Comparison of ENCODE assay signal across 8 mouse cellular contexts in genomic region chr10:79716988-79717355, GRCm38 (mm10). TPM values are rescaled to one million over a fixed set of nuclear protein-coding genes. Genes with fewer than 3 reads are reported as not detected.
A peak's percentile ranks its signal among the peaks of the same experiment; 100 is the strongest.
DNase-seq lines count a peak whose midpoint lies in the region; ATAC-seq and TF ChIP-seq lines count a peak whose summit lies in the region.
"Had no signal": no experiment of that assay in that cellular context is flagged by ENCODE, and none has a peak within 500 bp of the region (broad histone marks: within the 10 kb centered on the region; RNA-seq: fewer than 3 reads in every experiment).

No protein-coding gene starts in this region.

- no peak for ATAC-seq in lung, embryonic 14.5 days (ENCODE audit: insufficient read depth)
- ATAC-seq in embryonic facial prominence, embryonic 13.5 days (ENCODE audit: insufficient number of reproducible peaks, insufficient read depth, low FRiP score, low TSS enrichment, low read depth), result peak; percentile 22; the same call in 1 of the 2 replicates

- peak overlapping the region; percentile 55 for H3K4me3 ChIP-seq in lung, embryonic 14.5 days (ENCODE audit: low read depth, low read length)
- peak overlapping the region; percentile 61 for H3K4me3 ChIP-seq in embryonic facial prominence, embryonic 13.5 days
- peak overlapping the region; percentile 84 for H3K4me3 ChIP-seq in olfactory bulb, adult 2 months (ENCODE audit: insufficient read depth, low read depth, low read length)

- 0 out of 2 replicates have a peak, but pooled peaks cover 4% of the 10 kb centered on the region for H3K4me1 ChIP-seq in lung, embryonic 14.5 days (ENCODE audit: insufficient read depth)
- peaks cover 17% of the 10 kb centered on the region for H3K4me1 ChIP-seq in embryonic facial prominence, embryonic 13.5 days
- peaks cover 46% of the 10 kb centered on the region for H3K4me1 ChIP-seq in olfactory bulb, adult 2 months (ENCODE audit: control insufficient read depth, insufficient read depth, low read length)

- no peak overlapping the region for H3K27ac ChIP-seq in lung, embryonic 14.5 days (ENCODE audit: low read depth)
- H3K27ac ChIP-seq in embryonic facial prominence, embryonic 13.5 days, result no peak overlapping the region
- peak overlapping the region; percentile 31 for H3K27ac ChIP-seq in olfactory bulb, adult 2 months (ENCODE audit: insufficient read depth, low read depth, low read length)

- intact Hi-C loops in left cerebral cortex, postnatal 36 days (cut with DNase I), result no loop called here

- no peak for TF ChIP-seq CTCF in lung, embryonic 14.5 days (IDR thresholded peaks at IDR 0.05; ENCODE audit: low read depth)
- TF ChIP-seq CTCF in olfactory bulb, adult 2 months (IDR thresholded peaks at IDR 0.05; ENCODE audit: insufficient read depth, low read depth, low read length), result no peak

- WGBS in lung, embryonic 14.5 days, result under 1% methylated on average over 37 of the region's 44 CpGs
- under 1% methylated on average over 44 of the region's 44 CpGs for WGBS in embryonic facial prominence, embryonic 13.5 days
- under 1% methylated on average over 44 of the region's 44 CpGs for WGBS in olfactory bulb, adult 2 months

- TF ChIP-seq POLR2A in olfactory bulb, adult 2 months (IDR thresholded peaks at IDR 0.05; ENCODE audit: insufficient read depth, low read depth, low read length), result peak; percentile 17; the same call in 1 of the 2 replicates

- peaks cover 41% of the 10 kb centered on the region for H3K27me3 ChIP-seq in lung, embryonic 14.5 days (ENCODE audit: insufficient read depth, low read length)
- H3K27me3 ChIP-seq in embryonic facial prominence, embryonic 13.5 days, result peaks cover 66% of the 10 kb centered on the region

- peaks cover 3% of the 10 kb centered on the region for H3K36me3 ChIP-seq in lung, embryonic 14.5 days (ENCODE audit: insufficient read depth)
- peaks cover 2% of the 10 kb centered on the region for H3K36me3 ChIP-seq in embryonic facial prominence, embryonic 13.5 days

- H3K9ac ChIP-seq in lung, embryonic 14.5 days, result no peak overlapping the region; the same call in 1 of the 2 replicates
- peak overlapping the region; percentile 61 for H3K9ac ChIP-seq in embryonic facial prominence, embryonic 13.5 days

- H3K9me3 ChIP-seq in lung, embryonic 14.5 days (ENCODE audit: low read depth, low read length), result no peaks in the 10 kb centered on the region
- H3K9me3 ChIP-seq in embryonic facial prominence, embryonic 13.5 days, result no peaks in the 10 kb centered on the region

- DNase-seq in lung, embryonic 14.5 days, result no peak
- DNase-seq in lung, postnatal 25 days (ENCODE audit: low spot score), result no peak
- peak; percentile 78 for DNase-seq in brain, adult 2 months (ENCODE audit: low read depth, low spot score)
- peak; percentile 64 to 75 for DNase-seq in left cerebral cortex, postnatal 36 days (ENCODE audit: low spot score in 2 of 2)
- no peak for DNase-seq in urinary bladder, postnatal 14 days (ENCODE audit: low spot score)

- peak overlapping the region; percentile 96 for H3K4me2 ChIP-seq in lung, embryonic 14.5 days
- H3K4me2 ChIP-seq in embryonic facial prominence, embryonic 13.5 days, result peak overlapping the region; percentile 97

RNA-seq across cellular contexts. Expression of gene Hcn2, which starts 0.5 kb away (rescaled TPM):
- polyA plus RNA-seq in lung, embryonic 14.5 days (2014; fragmentation: Nextera tagmentation; extraction: Ambion mirVana), result 0.14 TPM in 1 of 2 replicates, not detected in the other
- polyA plus RNA-seq in embryonic facial prominence, embryonic 13.5 days (2015; fragmentation: Nextera tagmentation; extraction: Ambion mirVana), result 0.10 and 0.12 TPM in 2 replicates
- total RNA-seq in left cerebral cortex, postnatal 36 days (2021), result 100 to 1,000 TPM; 128 to 152 TPM
- polyA plus RNA-seq in olfactory bulb, adult 2 months (2012; ENCODE audit: insufficient read depth, insufficient read length, low replicate concordance, missing spikeins), result not detected in 2 replicates
- total RNA-seq: neutrophil, adult 5-6 weeks had no signal

RNA-seq across cellular contexts. Expression of gene Bsg, which starts 12.7 kb away (rescaled TPM):
- 842 and 871 TPM in 2 replicates for polyA plus RNA-seq in lung, embryonic 14.5 days (2014; fragmentation: Nextera tagmentation; extraction: Ambion mirVana)
- 703 and 715 TPM in 2 replicates for polyA plus RNA-seq in embryonic facial prominence, embryonic 13.5 days (2015; fragmentation: Nextera tagmentation; extraction: Ambion mirVana)
- 100 to 1,000 TPM; 593 to 646 TPM for total RNA-seq in left cerebral cortex, postnatal 36 days (2021)
- polyA plus RNA-seq in olfactory bulb, adult 2 months (2012; ENCODE audit: insufficient read depth, insufficient read length, low replicate concordance, missing spikeins), result not detected in 2 replicates

RNA-seq across cellular contexts. Expression of gene Gzmm, which starts 28.2 kb away (rescaled TPM):
- 0.24 and 0.84 TPM in 2 replicates for polyA plus RNA-seq in lung, embryonic 14.5 days (2014; fragmentation: Nextera tagmentation; extraction: Ambion mirVana)
- 0.81 and 0.84 TPM in 2 replicates for polyA plus RNA-seq in embryonic facial prominence, embryonic 13.5 days (2015; fragmentation: Nextera tagmentation; extraction: Ambion mirVana)
- 1 to 10 TPM; 1.8 to 2.0 TPM for total RNA-seq in left cerebral cortex, postnatal 36 days (2021)
- not detected in 2 replicates for polyA plus RNA-seq in olfactory bulb, adult 2 months (2012; ENCODE audit: insufficient read depth, insufficient read length, low replicate concordance, missing spikeins)

RNA-seq across cellular contexts. Expression of gene Polrmt, which starts 29.4 kb away (rescaled TPM):
- polyA plus RNA-seq in lung, embryonic 14.5 days (2014; fragmentation: Nextera tagmentation; extraction: Ambion mirVana), result 44.2 and 44.6 TPM in 2 replicates
- polyA plus RNA-seq in embryonic facial prominence, embryonic 13.5 days (2015; fragmentation: Nextera tagmentation; extraction: Ambion mirVana), result 42.8 and 50.9 TPM in 2 replicates
- 10 to 100 TPM; 44.9 to 49.7 TPM for total RNA-seq in left cerebral cortex, postnatal 36 days (2021)
- not detected in 2 replicates for polyA plus RNA-seq in olfactory bulb, adult 2 months (2012; ENCODE audit: insufficient read depth, insufficient read length, low replicate concordance, missing spikeins)

RNA-seq across cellular contexts. Expression of gene Cdc34, which starts 35.0 kb away (rescaled TPM):
- 88.2 and 92.9 TPM in 2 replicates for polyA plus RNA-seq in lung, embryonic 14.5 days (2014; fragmentation: Nextera tagmentation; extraction: Ambion mirVana)
- 102 and 106 TPM in 2 replicates for polyA plus RNA-seq in embryonic facial prominence, embryonic 13.5 days (2015; fragmentation: Nextera tagmentation; extraction: Ambion mirVana)
- 10 to 100 TPM; 76.2 to 90.0 TPM for total RNA-seq in left cerebral cortex, postnatal 36 days (2021)
- not detected in 2 replicates for polyA plus RNA-seq in olfactory bulb, adult 2 months (2012; ENCODE audit: insufficient read depth, insufficient read length, low replicate concordance, missing spikeins)

Comparison
In these comparisons a context has a peak if more than half of its experiments do, and no peak if none do; other contexts are left out.
1. DNase-seq: peak in brain, adult 2 months (single experiment) and left cerebral cortex, postnatal 36 days (2 of 2); none in lung, embryonic 14.5 days (single experiment), lung, postnatal 25 days (single experiment) and urinary bladder, postnatal 14 days (single experiment).
2. RNA of gene Hcn2, which starts 0.5 kb away (polyA plus RNA-seq): not detected in olfactory bulb, adult 2 months; 0.10 to 0.12 TPM in embryonic facial prominence, embryonic 13.5 days and 0.14 TPM in lung, embryonic 14.5 days; every median in the first group is over 10 times any median in the second.
3. Peak in every context shown above with its lines, with median percentiles within 50 percentile points of each other: H3K4me3 ChIP-seq.